Mouse (Mus musculus) limb, embryonic 10.5 days (tissue): ENCODE measurements at regions not wholly inside any gene's neighbourhood (a gene's known extent, or its start where the extent isn't known, plus 50 kb on each side); places are given as distances from the start of the nearest gene placed in this dataset.
A peak's percentile ranks its signal among the peaks of the same experiment; 100 is the strongest.

Source experiments
- DNase-seq: peaks from one replicate; pipeline ENCODE4 v3.0.0-alpha.2; 2017; ENCODE audit warnings: low spot score
- H3K27ac ChIP-seq: fragments of 300-500 bp; sonication (generic); 2 replicates; pipeline ENCODE4 v1.5.1; 2016; ENCODE audit warnings: mild to moderate bottlenecking
- H3K27me3 ChIP-seq: fragments of 300-500 bp; sonication (generic); 2 replicates; pipeline ENCODE4 v1.6.1; 2016; ENCODE audit warnings: low read depth, mild to moderate bottlenecking; ENCODE audit not compliant: poor library complexity, severe bottlenecking
- H3K36me3 ChIP-seq: fragments of 300-500 bp; sonication (generic); 2 replicates; pipeline ENCODE4 v1.6.1; 2016; ENCODE audit warnings: mild to moderate bottlenecking, moderate library complexity
- H3K4me1 ChIP-seq: fragments of 300-500 bp; sonication (generic); 2 replicates; pipeline ENCODE4 v1.6.1; 2016
- H3K4me3 ChIP-seq: fragments of 300-500 bp; sonication (generic); 2 replicates; pipeline ENCODE4 v1.5.1; 2016; ENCODE audit warnings: mild to moderate bottlenecking, moderate library complexity
- H3K9me3 ChIP-seq: fragments of 300-500 bp; sonication (generic); replicated peaks from 2 replicates; pipeline ENCODE4 v1.6.1; 2016; ENCODE audit warnings: mild to moderate bottlenecking
- WGBS: fragments of 180-500 bp; shearing (Covaris S2); methylation state at CpG from one replicate; pipeline ENCODE4 v1.1.7; 2016; 5-methylcytosine and 5-hydroxymethylcytosine counted together

GRCm38 (mm10) chrX:58093245-58093644 is 70.7 kb downstream of the Zic3 start:
- H3K4me3 ChIP-seq: no peak overlapping the region
- H3K36me3 ChIP-seq: no peaks in the 10 kb centered on the region
- no peak for DNase-seq
- no peak overlapping the region for H3K27ac ChIP-seq
- no peaks in the 10 kb centered on the region for H3K9me3 ChIP-seq
- 57% methylated on average over 3 of the region's 3 CpGs for whole genome bisulfite sequencing
- 0 out of 2 replicates have a peak, but pooled peaks cover 1% of the 10 kb centered on the region for H3K27me3 ChIP-seq
- H3K4me1 ChIP-seq: no peaks in the 10 kb centered on the region

GRCm38 (mm10) chrX:58117761-58118426 is 95.4 kb downstream of the Zic3 start:
- WGBS: 89% methylated on average over 8 of the region's 8 CpGs
- no peak for DNase-seq

GRCm38 (mm10) chrX:58155371-58156124 is 133.0 kb downstream of the Zic3 start:
- H3K36me3 ChIP-seq: no peaks in the 10 kb centered on the region
- peaks cover 4% of the 10 kb centered on the region; the same call in 1 of the 2 replicates for H3K4me1 ChIP-seq
- no peaks in the 10 kb centered on the region for H3K9me3 ChIP-seq
- DNase-seq: no peak
- 16% methylated on average over 20 of the region's 20 CpGs for WGBS
- H3K4me3 ChIP-seq: peak overlapping the region; percentile 17; the same call in 1 of the 2 replicates
- no peaks in the 10 kb centered on the region for H3K27me3 ChIP-seq
- no peak overlapping the region for H3K27ac ChIP-seq

More at GRCm38 (mm10) chrX:58117761-58118426, 95.4 kb downstream of the Zic3 start:
- H3K36me3 ChIP-seq: no peaks in the 10 kb centered on the region
- H3K4me3 ChIP-seq: no peak overlapping the region
- H3K27ac ChIP-seq: no peak overlapping the region
- H3K4me1 ChIP-seq: no peaks in the 10 kb centered on the region
- no peaks in the 10 kb centered on the region for H3K27me3 ChIP-seq
- no peaks in the 10 kb centered on the region for H3K9me3 ChIP-seq

- peaks cover 4% of the 10 kb centered on the region; the same call in 1 of the 2 replicates for H3K4me1 ChIP-seq
- no peak overlapping the region for H3K4me3 ChIP-seq
- no peaks in the 10 kb centered on the region for H3K9me3 ChIP-seq
- no peaks in the 10 kb centered on the region for H3K27me3 ChIP-seq
- WGBS: 37% methylated on average over 5 of the region's 5 CpGs
- no peak overlapping the region for H3K27ac ChIP-seq
- no peaks in the 10 kb centered on the region for H3K36me3 ChIP-seq
- no peak for DNase-seq
Observed at GRCm38 (mm10) chrX:58157361-58157760, 134.9 kb downstream of the Zic3 start.

- no peak overlapping the region for H3K4me3 ChIP-seq
- no peak for DNase-seq
- H3K9me3 ChIP-seq: no peaks in the 10 kb centered on the region
- H3K27ac ChIP-seq: no peak overlapping the region
- peaks cover 6% of the 10 kb centered on the region; the same call in 1 of the 2 replicates for H3K4me1 ChIP-seq
- whole genome bisulfite sequencing: 91% methylated on average over 12 of the region's 12 CpGs
- no peaks in the 10 kb centered on the region for H3K27me3 ChIP-seq
- H3K36me3 ChIP-seq: no peaks in the 10 kb centered on the region
Observed at GRCm38 (mm10) chrX:58166184-58166904, 143.8 kb downstream of the Zic3 start.

GRCm38 (mm10) chrX:58174326-58174725 is 151.8 kb downstream of the Zic3 start:
- 91% methylated on average over 1 of the region's 1 CpGs for WGBS
- no peak for DNase-seq
- H3K27me3 ChIP-seq: no peaks in the 10 kb centered on the region
- H3K27ac ChIP-seq: no peak overlapping the region
- no peaks in the 10 kb centered on the region for H3K9me3 ChIP-seq
- H3K4me1 ChIP-seq: no peaks in the 10 kb centered on the region
- H3K36me3 ChIP-seq: no peaks in the 10 kb centered on the region
- H3K4me3 ChIP-seq: no peak overlapping the region
